Mouse (Mus musculus) T-helper 17 cell (primary cell): Measurements from ENCODE around the gene Nln.

ENCODE experiments used
- in situ Hi-C, 2 experiments: fragments of 300-600 bp; cut with MboI, MseI; formaldehyde crosslinking; loops; 1 replicate in 1 of 2; 2 replicates in 1 of 2; pipeline ENCODE4 v1.15.1; 2025; ENCODE audit warnings: high pct_unique_total_duplicates in 2 of 2

Gene Nln

DNA sequence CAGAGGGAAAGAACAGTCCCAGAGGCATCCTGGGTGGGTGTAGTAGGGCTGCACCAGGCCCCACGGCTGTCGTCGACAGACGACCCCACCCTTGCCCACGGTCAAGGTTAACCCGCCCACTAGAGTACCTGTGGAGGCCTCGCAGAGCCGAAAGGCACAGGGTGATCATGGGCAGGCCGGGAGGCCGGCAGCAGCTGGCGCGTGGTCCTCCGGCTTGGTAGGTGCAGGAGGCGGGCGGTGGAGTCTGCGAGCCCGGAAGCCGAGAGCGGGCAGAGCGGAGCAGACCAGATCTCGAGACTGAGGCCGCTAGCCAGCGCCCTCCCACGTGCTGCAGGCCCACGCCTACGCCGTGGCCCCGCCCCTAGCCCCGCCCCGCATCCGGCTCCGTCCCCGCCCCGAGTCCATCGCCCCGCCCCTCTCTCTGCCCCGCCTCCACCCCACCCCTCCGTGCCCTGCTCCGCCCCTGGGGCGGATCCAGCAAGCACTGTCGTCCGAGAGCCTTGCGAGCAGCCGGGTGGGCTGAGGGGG is at the start of gene Nln, which contains the start of gene Sgtb:
Gene Nln, minus strand, starts transcription at position 327 of the 528 bp plus-strand sequence.
Gene Sgtb, plus strand, starts transcription at position 454 of the 528 bp plus-strand sequence.
- in situ Hi-C loops = no loop called here

DNA sequence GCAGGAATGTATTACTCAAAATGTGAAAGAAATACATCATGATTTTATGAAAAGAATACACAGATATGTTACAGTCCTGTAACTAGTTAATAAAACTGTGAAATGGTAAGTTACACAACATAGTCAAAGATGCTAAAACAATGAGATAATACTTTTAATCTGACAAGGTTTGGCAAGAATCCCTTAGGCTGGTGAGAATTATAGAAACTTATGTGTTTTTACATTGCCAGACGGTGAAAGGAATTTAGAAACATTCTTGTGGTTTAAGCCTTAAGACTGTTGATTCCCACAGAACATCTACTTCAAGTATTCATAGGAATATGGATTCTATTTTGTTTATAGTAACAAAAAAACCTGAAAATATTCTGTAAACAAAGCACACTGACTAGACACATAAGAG is 46.3 kb upstream of the Nln start:
- in situ Hi-C loops = no loop called here

DNA sequence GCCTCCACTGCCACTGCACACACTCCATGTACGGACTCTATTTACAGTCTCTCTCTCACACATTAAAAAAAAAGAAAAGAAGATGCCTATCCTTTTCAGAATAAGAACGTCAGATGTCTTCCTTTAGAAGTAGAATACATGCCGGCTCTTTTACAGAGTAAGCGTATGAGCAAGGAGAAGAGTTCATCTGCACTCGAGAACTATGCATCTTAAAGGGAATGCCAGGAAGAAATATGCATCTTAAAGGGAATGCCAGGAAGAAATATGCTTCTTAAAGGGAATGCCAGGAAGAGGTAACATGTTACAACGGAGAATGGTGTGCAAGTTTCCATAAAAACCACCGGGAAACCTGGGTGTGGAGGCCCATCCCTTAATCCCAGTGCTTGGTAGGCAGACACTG is 45.7 kb upstream of the Nln start:
- in situ Hi-C loops = no loop called here

DNA sequence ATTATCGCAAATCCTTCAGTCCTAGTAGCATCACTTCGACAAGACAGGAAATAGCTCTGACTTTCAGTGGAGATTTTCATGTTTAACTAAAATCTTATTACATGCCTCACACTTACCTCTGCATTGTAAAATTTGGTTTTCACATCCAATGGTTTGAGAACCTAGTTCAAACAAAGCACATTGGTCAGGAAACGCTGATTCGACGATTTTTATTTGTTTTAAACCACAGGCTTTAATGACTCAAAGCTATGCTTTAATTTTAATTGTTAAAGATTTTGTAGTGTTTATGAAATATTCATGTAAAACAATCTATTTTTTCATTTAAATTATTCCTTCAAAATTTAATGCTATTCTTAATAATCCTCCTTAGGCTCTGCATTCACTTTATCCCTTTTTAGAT is 44.8 kb upstream of the Nln start:
- in situ Hi-C loops = no loop called here

GRCm38 (mm10) chr13:104145646-104146045 is 36.2 kb upstream of the Nln start:
- in situ Hi-C loops = loop anchor here in 1 of 2 experiments (5.0 kb wide), 1 partner anchor 72 kb away; no protein-coding TSS in a partner anchor

- in situ Hi-C loops = loop anchor here in 1 of 2 experiments (5.0 kb wide), 1 partner anchor 72 kb away; no protein-coding TSS in a partner anchor
These were observed 35.5 kb upstream of the Nln start for GRCm38 (mm10) chr13:104144871-104145270.

DNA sequence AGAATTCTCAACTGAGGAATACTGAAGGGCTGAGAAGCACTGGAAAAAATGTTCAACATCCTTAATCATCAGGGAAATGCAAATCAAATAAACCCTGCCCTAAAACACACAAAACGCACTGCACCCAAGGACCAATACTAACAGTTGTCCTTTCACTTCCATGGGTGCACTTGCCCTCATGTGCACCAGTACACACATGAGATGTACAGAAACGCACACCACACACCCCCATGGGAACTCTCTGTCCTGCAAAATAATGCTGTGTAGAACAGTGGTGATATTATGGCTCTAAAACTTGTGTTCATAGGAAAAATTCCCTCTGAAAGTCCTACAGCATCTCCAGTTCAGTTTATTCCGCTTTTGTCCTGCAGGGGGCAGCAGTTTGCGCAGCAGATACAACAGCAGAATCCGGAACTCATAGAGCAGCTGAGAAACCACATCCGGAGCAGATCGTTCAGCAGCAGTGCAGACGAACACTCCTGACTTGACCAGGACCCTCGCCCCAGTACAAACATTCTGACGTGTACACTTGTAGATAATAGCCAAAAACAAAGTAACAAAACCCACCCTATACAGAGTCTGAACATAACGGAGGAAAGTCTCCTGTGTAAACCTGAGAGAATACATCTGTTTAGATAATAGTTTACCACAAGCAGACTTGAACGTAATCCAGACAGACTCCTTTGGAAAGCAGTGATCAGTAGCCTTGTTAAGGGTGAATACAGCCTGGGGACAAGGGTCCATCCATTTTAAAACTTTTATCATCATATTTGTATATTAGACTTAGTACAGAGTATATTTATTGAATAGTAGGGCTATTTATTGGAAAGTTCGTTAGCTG is 30.2 kb upstream of the Nln start:
- in situ Hi-C loops = no loop called here

- in situ Hi-C loops = no loop called here
These were observed 25.2 kb upstream of the Nln start for GRCm38 (mm10) chr13:104134510-104135085.

DNA sequence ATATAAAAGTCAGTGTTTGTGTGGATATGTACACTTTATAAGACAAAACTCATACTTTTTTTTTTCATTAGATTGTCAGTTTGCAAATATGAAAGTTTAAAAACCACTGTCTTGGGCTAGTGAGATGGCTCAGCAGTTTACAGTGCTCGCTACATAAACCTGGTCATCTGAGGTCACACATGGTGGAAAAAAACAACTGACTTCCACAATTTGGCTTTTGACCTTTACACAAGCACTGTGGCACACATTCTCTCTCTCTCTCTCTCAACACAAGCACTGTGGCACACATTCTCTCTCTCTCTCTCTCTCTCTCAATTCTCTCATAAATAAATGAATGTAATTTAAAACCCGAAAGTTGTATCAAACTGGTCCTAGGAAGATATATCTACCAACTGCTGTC is 23.1 kb upstream of the Nln start:
- in situ Hi-C loops = no loop called here

DNA sequence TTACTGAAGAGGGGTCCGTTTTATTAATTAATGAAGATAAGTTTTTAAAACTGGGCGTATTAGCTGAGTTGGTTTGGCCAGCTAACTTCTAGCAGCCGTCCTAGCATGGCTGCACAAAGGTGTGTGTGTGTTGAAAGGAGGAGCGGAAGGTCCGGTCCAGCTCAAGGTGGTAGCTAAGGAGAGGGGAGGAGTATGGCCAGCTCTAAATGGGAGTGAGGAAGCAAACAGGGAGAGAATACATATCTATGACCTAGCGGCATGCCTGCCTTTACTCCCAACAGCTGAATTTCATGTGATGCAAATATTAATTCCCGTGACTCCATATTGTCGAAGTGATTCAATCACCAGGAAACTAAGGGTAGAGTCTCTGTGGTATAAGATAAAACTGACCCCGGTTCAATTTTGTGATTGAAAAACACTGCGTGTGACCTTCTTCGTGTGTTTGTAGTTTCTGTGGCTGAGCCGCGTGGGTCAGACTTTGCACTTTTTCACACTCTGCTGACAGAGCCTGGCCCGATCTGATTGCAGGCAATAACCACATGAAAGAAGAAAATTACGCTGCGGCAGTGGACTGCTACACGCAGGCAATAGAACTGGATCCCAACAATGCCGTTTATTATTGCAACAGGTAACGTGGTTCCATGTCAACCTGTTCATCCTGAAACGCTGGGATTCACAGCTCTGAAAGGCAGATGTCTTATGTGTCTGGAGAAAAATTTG is 14.4 kb upstream of the Nln start:
- in situ Hi-C loops = no loop called here

- in situ Hi-C loops = no loop called here
These were observed 12.8 kb upstream of the Nln start for GRCm38 (mm10) chr13:104122078-104122840.

DNA sequence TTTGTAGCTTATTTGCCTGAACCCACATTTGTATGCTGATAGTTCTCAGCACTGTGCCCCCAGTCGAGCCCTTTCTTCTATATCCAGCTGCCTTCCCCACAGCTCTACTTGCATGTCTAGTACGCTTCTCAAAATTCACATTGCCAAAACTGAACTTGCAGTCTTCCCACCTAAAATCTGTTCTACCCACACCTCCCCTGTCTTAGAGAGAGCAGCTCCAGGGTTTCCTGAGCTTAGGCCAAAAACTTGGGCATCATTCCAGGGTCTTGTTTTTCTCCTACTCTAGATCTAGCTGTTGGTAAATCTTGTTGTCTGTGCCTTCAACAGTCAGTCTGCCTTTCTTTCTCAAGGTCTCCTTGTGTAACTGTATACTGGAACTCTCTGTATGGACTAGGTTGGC is 5.4 kb upstream of the Nln start:
- in situ Hi-C loops = no loop called here

DNA sequence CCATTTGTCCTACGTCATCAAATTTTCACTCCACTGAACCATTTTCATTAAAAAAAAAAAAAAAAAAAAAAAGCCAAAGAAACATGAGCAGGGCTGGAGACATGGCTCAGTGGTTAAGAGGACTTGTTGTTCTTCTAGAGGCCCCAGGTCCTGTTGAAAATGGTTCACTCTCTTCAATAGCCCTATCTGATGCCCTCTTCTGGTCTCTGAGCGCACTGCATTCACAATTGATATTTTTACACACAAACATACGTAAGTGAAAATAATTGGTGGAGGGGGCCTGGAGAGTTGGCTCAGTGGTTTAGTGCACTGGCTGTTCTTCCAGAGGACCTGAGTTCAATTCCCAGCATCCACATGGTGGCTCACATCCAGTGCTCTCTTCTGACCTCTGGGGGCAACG is 4.4 kb upstream of the Nln start:
- in situ Hi-C loops = no loop called here

GRCm38 (mm10) chr13:104112266-104112900 is 3.0 kb upstream of the Nln start:
- in situ Hi-C loops = no loop called here

DNA sequence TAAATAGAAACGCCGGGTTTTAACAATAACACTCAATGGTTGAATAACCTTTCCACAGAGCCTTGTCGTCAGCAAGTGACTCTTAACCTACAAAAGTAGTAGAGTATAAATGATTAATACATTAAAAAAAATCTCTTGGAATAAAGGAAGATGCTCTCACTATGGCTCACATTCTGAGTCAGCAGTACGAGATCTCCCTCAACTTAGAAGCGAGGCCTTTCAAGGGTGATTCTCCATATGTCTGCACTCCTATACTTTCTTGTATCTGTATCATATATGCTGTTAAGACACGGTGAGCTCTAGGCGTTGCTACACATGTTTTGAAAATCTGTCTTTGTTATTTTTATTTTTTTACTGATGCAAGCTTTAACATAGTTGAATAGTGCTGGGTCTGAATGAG is 1.1 kb upstream of the Nln start:
- in situ Hi-C loops = no loop called here

DNA sequence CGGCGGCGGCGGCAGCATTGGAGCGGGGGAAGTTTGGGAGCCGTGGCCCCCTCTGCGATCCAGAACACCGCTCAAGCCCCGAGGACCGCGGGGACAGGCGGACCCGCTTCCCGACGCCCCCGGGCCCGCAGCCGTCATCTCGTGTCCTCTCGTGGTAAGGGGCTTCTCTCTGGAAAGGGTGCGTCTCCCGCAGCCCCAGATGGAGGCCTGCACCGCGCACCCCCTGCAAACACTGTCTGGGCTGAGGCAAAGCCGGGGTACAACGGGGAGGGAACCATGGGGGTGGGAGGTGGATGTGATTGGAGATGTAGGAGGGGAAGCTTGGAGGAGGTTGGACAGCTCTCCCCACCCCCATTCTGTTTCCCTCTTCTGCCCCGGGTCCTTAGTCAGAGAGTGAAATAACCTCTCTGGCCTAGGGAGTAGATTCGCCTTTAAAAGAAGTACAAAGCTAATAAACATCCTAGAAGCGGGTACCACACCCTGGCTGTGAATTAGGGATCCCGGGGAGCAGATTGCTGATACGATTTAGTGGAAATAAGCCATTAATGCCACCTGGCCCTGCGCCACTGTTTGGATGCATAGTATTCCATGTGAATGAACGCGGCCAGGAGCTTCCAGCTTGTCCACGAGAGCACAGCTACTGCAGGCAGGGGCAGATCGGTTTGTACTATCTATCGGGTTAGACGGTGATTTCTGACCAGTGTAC is 555 bp upstream of the Nln start:
- in situ Hi-C loops = no loop called here

GRCm38 (mm10) chr13:104108651-104109287 is 645 bp downstream of the Nln start:
- in situ Hi-C loops = no loop called here

DNA sequence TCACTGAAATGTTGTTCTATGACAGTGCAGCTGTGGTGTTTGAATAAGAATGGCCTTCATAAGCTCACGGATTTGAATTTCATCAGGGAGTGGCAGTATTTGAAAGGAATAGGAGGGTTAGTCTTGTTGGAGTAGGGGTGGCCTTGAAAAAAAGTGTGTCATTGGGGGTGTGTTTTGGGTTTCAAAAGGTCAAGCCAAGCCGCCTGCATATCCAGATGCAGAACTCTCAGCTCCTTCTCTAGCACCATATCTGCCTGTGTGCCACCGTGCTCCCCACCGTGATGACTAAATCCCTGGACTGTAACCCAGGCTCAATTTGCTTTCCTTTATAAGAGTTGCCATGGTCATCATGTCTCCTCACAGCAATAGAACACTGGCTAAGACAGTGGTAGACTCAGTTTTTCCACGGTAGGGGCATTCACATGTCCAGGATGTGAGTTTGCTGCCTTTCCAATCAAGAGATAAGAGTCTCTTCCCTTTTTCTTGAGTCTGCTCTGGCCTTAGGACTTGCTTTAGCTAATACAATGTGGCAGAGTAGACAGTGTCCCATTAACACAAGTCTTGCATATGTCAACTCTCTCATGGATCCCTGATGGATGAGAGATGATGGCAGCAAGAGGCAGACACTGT is 7.7 kb downstream of the Nln start:
- in situ Hi-C loops = no loop called here

GRCm38 (mm10) chr13:104100416-104100815 is 9.0 kb downstream of the Nln start:
- in situ Hi-C loops = no loop called here
